Mouse (Mus musculus) limb, embryonic 11.5 days (tissue): ENCODE measurements around the gene Mef2b. TPM values are rescaled to one million over a fixed set of nuclear protein-coding genes. Genes with fewer than 3 reads are reported as not detected.

Experiments used
- ATAC-seq: fragments of 200-750 bp; cut with Nextera tagmentation; 2 replicates; pipeline ENCODE4 v1.8.0; 2017; ENCODE audit warnings: low read depth; ENCODE audit not compliant: insufficient number of reproducible peaks, low FRiP score, low TSS enrichment
- DNase-seq: peaks from one replicate; pipeline ENCODE4 v3.0.0-alpha.2; 2015; ENCODE audit warnings: low spot score
- H3K27ac ChIP-seq: fragments of 300-500 bp; sonication (generic); replicated peaks from 2 replicates; pipeline ENCODE4 v1.5.1; 2014; ENCODE audit warnings: low read depth, mild to moderate bottlenecking, low read length
- H3K27me3 ChIP-seq: fragments of 300-500 bp; sonication (generic); 2 replicates; pipeline ENCODE4 v1.6.1; 2014; ENCODE audit warnings: mild to moderate bottlenecking, low read length, mixed read lengths; ENCODE audit not compliant: control insufficient read depth, insufficient read depth
- H3K36me3 ChIP-seq: fragments of 300-500 bp; sonication (generic); 2 replicates; pipeline ENCODE4 v1.6.1; 2014; ENCODE audit warnings: mild to moderate bottlenecking, low read length, moderate library complexity, mixed read lengths; ENCODE audit not compliant: control insufficient read depth, insufficient read depth
- H3K4me1 ChIP-seq: fragments of 300-500 bp; sonication (generic); 2 replicates; pipeline ENCODE4 v1.6.1; 2014; ENCODE audit warnings: low read length, mixed read lengths; ENCODE audit not compliant: control insufficient read depth, insufficient read depth
- H3K4me2 ChIP-seq: fragments of 300-500 bp; sonication (generic); 2 replicates; pipeline ENCODE4 v1.6.1; 2014; ENCODE audit warnings: low read depth, mild to moderate bottlenecking, moderate library complexity; ENCODE audit not compliant: severe bottlenecking
- H3K4me3 ChIP-seq: fragments of 300-500 bp; sonication (generic); 2 replicates; pipeline ENCODE4 v1.5.1; 2014; ENCODE audit warnings: low read depth, low read length
- H3K9ac ChIP-seq: fragments of 300-500 bp; sonication (generic); 2 replicates; pipeline ENCODE4 v1.6.1; 2014; ENCODE audit warnings: mild to moderate bottlenecking, low read length
- H3K9me3 ChIP-seq: fragments of 300-500 bp; sonication (generic); 2 replicates; pipeline ENCODE4 v1.6.1; 2016; ENCODE audit warnings: low read length; ENCODE audit not compliant: control insufficient read depth
- WGBS: fragments of 180-500 bp; shearing (Covaris S2); extraction: QIAGEN DNeasy Blood & Tissue Kit; methylation state at CpG from one replicate; pipeline ENCODE4 v1.1.7; 2014; 5-methylcytosine and 5-hydroxymethylcytosine counted together
- polyA plus RNA-seq: library from polyadenylated mRNA; unstranded; fragments of >200 nt; fragmentation: Nextera tagmentation; extraction: Ambion mirVana; gene quantifications from 2 replicates; pipeline ENCODE4 v1.2.1, GENCODE M21; 2014

Gene Mef2b
- polyA plus RNA-seq, 1 experiment from 2014 or later: 0.40 TPM

- WGBS: 8% methylated on average over 43 of the region's 43 CpGs
- DNase-seq: peak; percentile 36
- 0 out of 2 replicates have a peak overlapping the region, but pooled peaks have one; percentile 5 for H3K4me3 ChIP-seq
These were observed 27.0 kb upstream of the Mef2b start for GRCm38 (mm10) chr8:70112401-70113016.

DNA sequence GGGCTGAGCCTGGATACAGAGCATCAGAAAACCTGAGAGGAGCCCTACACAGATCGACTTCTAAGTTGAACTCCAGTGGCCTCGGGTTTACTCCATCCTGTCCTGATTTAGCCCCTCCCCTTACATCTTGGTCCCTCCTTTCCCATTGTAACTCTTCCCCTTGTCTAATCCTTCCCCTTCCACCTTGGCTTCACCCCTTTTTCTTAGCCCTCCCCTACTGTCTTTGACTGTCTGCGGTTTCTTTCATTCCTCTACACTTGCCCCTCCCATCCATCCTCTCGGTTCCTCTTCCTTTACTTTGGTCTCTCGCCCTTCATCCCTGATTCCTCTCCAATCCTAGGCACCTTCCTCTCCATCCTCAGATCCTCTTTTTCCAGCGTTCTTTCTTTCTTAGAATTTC lies 25.0 kb upstream of the Mef2b start:
- Histone ChIP-seq H3K4me1 (no peaks in the 10 kb centered on the region), H3K4me3 (no peak overlapping the region), H3K9ac (no peak overlapping the region), H3K27ac (no peak overlapping the region), H3K4me2 (no peak overlapping the region), H3K36me3 (no peaks in the 10 kb centered on the region), H3K27me3 (peaks cover 75% of the 10 kb centered on the region), H3K9me3 (no peaks in the 10 kb centered on the region; the same call in 1 of the 2 replicates)
- DNase-seq (no peak), ATAC-seq (no peak)
- WGBS: 26% methylated on average over 6 of the region's 6 CpGs

More at GRCm38 (mm10) chr8:70112401-70113016, 27.0 kb upstream of the Mef2b start:
- Histone ChIP-seq H3K27me3 (peaks cover 62% of the 10 kb centered on the region), H3K4me2 (peak overlapping the region; percentile 24; the same call in 1 of the 2 replicates), H3K9ac (no peak overlapping the region), H3K9me3 (no peaks in the 10 kb centered on the region; the same call in 1 of the 2 replicates), H3K36me3 (no peaks in the 10 kb centered on the region), H3K4me1 (no peaks in the 10 kb centered on the region), H3K27ac (no peak overlapping the region)
- ATAC-seq: no peak

DNA sequence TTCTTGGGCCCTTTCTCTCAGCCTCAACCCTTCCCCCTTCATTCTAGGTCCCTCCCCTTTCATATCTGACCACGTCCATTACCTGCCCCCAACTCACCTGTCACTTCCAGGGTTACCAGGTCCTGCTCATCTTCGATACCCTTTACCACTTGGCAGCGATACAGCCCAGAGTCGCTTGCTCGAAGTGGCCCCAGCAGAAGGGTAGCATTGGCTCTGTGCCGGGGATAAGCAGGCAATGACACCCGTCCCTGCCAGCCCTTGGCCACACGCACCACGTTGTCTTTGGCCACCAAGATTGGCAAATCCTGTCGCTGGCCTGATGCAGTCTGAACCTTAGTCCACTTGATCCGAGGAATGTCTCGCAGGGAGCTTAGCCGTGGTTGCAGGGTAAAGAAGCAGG lies 24.6 kb upstream of the Mef2b start:
- H3K4me3 ChIP-seq: no peak overlapping the region
- H3K4me1 ChIP-seq: no peaks in the 10 kb centered on the region
- H3K27me3 ChIP-seq: peaks cover 79% of the 10 kb centered on the region
- no peak overlapping the region for H3K4me2 ChIP-seq
- H3K9me3 ChIP-seq: no peaks in the 10 kb centered on the region; the same call in 1 of the 2 replicates
- no peak overlapping the region for H3K27ac ChIP-seq
- ATAC-seq (no peak), DNase-seq (no peak)
- no peaks in the 10 kb centered on the region for H3K36me3 ChIP-seq
- WGBS: 69% methylated on average over 13 of the region's 13 CpGs
- no peak overlapping the region for H3K9ac ChIP-seq

DNA sequence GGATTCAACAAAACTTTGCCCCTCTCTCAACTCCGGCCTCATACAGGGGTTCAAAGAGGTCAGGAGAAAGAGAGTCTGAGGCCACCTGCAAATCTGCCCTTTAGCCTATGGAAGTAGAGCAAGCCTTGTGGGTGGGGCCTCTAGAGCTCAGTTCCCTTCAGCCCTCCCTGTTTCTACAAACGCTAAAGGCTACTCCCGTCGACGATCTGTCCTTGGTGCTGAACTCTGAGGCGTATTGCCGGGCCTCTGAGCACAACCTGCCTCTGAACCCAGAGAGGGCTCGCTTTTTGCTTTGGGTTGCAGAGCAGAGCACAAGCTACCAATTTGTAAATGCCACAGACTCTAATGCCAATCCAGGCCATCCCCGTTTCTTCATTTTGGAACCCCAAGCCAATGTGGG lies 21.9 kb upstream of the Mef2b start:
- H3K27ac ChIP-seq: no peak overlapping the region
- WGBS: 6% methylated on average over 9 of the region's 9 CpGs
- H3K36me3 ChIP-seq: no peaks in the 10 kb centered on the region
- no peak overlapping the region for H3K9ac ChIP-seq
- H3K4me1 ChIP-seq: no peaks in the 10 kb centered on the region
- H3K9me3 ChIP-seq: no peaks in the 10 kb centered on the region
- DNase-seq (peak; percentile 80), ATAC-seq (no peak)
- H3K4me3 ChIP-seq: no peak overlapping the region
- H3K4me2 ChIP-seq: no peak overlapping the region
- peaks cover 61% of the 10 kb centered on the region for H3K27me3 ChIP-seq

GRCm38 (mm10) chr8:70118726-70119700 lies 20.5 kb upstream of the Mef2b start:
- ATAC-seq: no peak
- H3K27ac ChIP-seq: no peak overlapping the region
- no peak for DNase-seq
- H3K27me3 ChIP-seq: peaks cover 47% of the 10 kb centered on the region
- H3K9me3 ChIP-seq: no peaks in the 10 kb centered on the region
- no peak overlapping the region for H3K9ac ChIP-seq
- no peak overlapping the region for H3K4me3 ChIP-seq
- H3K4me2 ChIP-seq: no peak overlapping the region
- H3K36me3 ChIP-seq: no peaks in the 10 kb centered on the region
- WGBS: 9% methylated on average over 17 of the region's 17 CpGs
- H3K4me1 ChIP-seq: no peaks in the 10 kb centered on the region

DNA sequence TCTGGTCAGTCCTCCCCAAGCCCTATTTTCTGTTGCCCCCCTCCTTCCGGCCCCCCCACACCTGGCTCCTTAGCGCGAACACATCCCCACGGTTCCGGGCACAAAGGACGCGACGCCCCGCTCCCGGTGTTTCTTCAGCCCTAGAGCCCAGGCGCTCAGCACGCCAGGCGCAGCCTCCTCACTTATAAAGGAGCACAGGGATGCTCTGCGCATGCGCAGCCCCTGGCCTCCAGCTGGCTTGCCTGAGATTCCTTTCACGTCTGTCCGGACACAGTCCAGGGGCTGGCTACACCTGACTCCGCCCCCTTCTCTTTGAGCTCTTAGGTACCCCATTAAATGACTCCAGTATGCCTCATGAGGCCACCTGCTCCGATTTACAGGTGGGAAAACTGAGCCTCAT lies 18.8 kb upstream of the Mef2b start, which contains the start of gene Ncan:
Gene Ncan, minus strand, starts transcription at position 207 of the 400 bp plus-strand sequence.
- Histone ChIP-seq H3K4me3 (no peak within 1 kb of the TSS), H3K27me3 (peaks cover 31% of the 10 kb centered on the region), H3K36me3 (no peaks in the 10 kb centered on the region), H3K4me1 (no peaks in the 10 kb centered on the region), H3K9me3 (no peaks in the 10 kb centered on the region), H3K9ac (no peak within 1 kb of the TSS), H3K27ac (no peak within 1 kb of the TSS), H3K4me2 (peak within 1 kb of the TSS; percentile 41)
- WGBS: 2% methylated on average over 19 of the region's 19 CpGs
- peak; percentile 84 for DNase-seq
- ATAC-seq: peak; percentile 66; the same call in 1 of the 2 replicates

DNA sequence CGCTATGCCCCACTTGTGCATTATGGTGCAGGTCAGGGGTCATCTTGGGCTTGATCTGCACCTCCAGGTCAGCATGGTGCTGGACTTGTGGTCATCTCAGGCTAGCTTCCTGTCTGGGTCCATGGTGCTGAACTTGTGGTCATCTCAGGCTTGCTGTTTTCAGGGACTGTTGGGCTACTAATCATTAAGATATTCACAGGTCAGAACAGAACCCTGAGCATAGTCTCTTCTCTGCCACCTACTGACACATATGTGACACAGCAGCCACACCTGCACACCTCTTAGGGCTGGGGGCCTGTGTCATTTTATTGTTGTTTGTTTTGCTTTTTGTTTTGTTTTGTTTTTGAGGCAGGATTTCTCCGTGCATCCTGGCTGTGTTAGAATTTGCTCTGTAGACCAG lies 16.6 kb upstream of the Mef2b start:
- WGBS: 49% methylated on average over 2 of the region's 2 CpGs
- ATAC-seq (no peak), DNase-seq (no peak)
- Histone ChIP-seq H3K9ac (no peak overlapping the region), H3K4me1 (no peaks in the 10 kb centered on the region), H3K27ac (no peak overlapping the region), H3K4me3 (no peak overlapping the region), H3K9me3 (no peaks in the 10 kb centered on the region), H3K27me3 (peaks cover 23% of the 10 kb centered on the region), H3K4me2 (no peak overlapping the region), H3K36me3 (no peaks in the 10 kb centered on the region)

DNA sequence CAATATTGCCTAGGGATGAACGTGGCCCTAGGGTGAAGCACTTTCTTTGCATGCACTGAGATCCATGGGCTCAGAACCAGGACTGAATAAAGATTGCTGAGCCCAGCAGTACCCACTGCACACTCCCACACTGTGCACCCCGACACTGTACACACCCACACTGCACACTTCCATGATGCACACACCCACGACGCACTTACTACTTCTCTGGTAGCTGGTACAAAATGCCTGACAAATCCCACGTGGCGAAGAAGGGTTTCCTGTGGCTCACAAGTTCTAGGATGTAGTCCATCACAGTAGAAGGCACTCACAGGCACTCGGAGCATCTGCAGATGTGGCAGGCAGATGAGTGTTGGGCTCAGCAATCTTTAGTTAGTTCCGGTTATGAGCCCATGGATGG lies 14.5 kb upstream of the Mef2b start:
- Histone ChIP-seq H3K4me1 (no peaks in the 10 kb centered on the region), H3K9ac (no peak overlapping the region), H3K36me3 (no peaks in the 10 kb centered on the region), H3K4me2 (no peak overlapping the region), H3K27ac (no peak overlapping the region), H3K27me3 (peaks cover 4% of the 10 kb centered on the region), H3K9me3 (no peaks in the 10 kb centered on the region), H3K4me3 (no peak overlapping the region)
- DNase-seq (no peak), ATAC-seq (no peak)
- WGBS: 63% methylated on average over 8 of the region's 8 CpGs
